Mouse (Mus musculus) heart, postnatal 10 days (tissue): ENCODE measurements at regions not wholly inside any gene's neighbourhood (a gene's known extent, or its start where the extent isn't known, plus 50 kb on each side); places are given as distances from the start of the nearest gene placed in this dataset.
A peak's percentile ranks its signal among the peaks of the same experiment; 100 is the strongest.

ENCODE experiments used
- DNase-seq, 2 experiments: peaks; one replicate each; pipeline ENCODE4 v3.0.0; 2021
- intact Hi-C: fragments of 180-260 bp; cut with DNase I; formaldehyde crosslinking; loops from one replicate; pipeline ENCODE4 v1.15.1; 2025

GRCm38 (mm10) chr1:80131354-80131753 lies 86.9 kb downstream of the Fam124b start:
- intact Hi-C loops, result no loop called here
- DNase-seq, result no peak

GRCm38 (mm10) chr1:80123966-80124365 lies 94.3 kb downstream of the Fam124b start:
- intact Hi-C loops, result no loop called here
- no peak for DNase-seq

GRCm38 (mm10) chr1:80115913-80116312 lies 102.4 kb downstream of the Fam124b start:
- DNase-seq, result no peak
- intact Hi-C loops, result no loop called here

GRCm38 (mm10) chr1:80107747-80108476 lies 110.4 kb downstream of the Fam124b start:
- intact Hi-C loops, result loop anchor here (5.0 kb wide), 1 partner anchor 111 kb away; no protein-coding TSS in a partner anchor
- DNase-seq, result no peak

- DNase-seq, result peak; percentile 62 to 65
- intact Hi-C loops, result loop anchor here (1.0 to 5.0 kb wide), 2 partner anchors 109 to 320 kb away; no protein-coding TSS in a partner anchor
These were observed 112.0 kb downstream of the Fam124b start for GRCm38 (mm10) chr1:80106269-80106668.

- DNase-seq, result no peak
- intact Hi-C loops, result no loop called here
These were observed 120.0 kb downstream of the Fam124b start for GRCm38 (mm10) chr1:80098266-80098665.

GRCm38 (mm10) chr1:80091800-80092199 lies 126.5 kb downstream of the Fam124b start:
- no peak for DNase-seq
- intact Hi-C loops, result no loop called here

- intact Hi-C loops, result no loop called here
- DNase-seq, result peak; percentile 45 to 47
These were observed 126.9 kb downstream of the Fam124b start for GRCm38 (mm10) chr1:80091350-80091749.

- intact Hi-C loops, result loop anchor here (5.0 kb wide), 1 partner anchor 71 kb away; no protein-coding TSS in a partner anchor
- no peak for DNase-seq
These were observed 129.6 kb downstream of the Fam124b start for GRCm38 (mm10) chr1:80088651-80089050.

GRCm38 (mm10) chr1:80076357-80076756 lies 141.9 kb downstream of the Fam124b start:
- DNase-seq, result no peak
- intact Hi-C loops, result loop anchor here (5.0 kb wide), 1 partner anchor 34 kb away; no protein-coding TSS in a partner anchor

- DNase-seq, result no peak
- intact Hi-C loops, result no loop called here
These were observed 143.9 kb downstream of the Fam124b start for GRCm38 (mm10) chr1:80074376-80074775.

GRCm38 (mm10) chr1:80073950-80074349 lies 144.3 kb downstream of the Fam124b start:
- intact Hi-C loops, result no loop called here
- peak in 1 of 2 experiments; percentile 4 for DNase-seq

GRCm38 (mm10) chr1:80069141-80069540 lies 149.1 kb downstream of the Fam124b start:
- intact Hi-C loops, result no loop called here
- DNase-seq, result no peak

- no peak for DNase-seq
- intact Hi-C loops, result no loop called here
These were observed 156.2 kb downstream of the Fam124b start for GRCm38 (mm10) chr1:80062121-80062520.

GRCm38 (mm10) chr1:80061632-80062031 lies 156.6 kb downstream of the Fam124b start:
- intact Hi-C loops, result no loop called here

GRCm38 (mm10) chr1:80045141-80045540 lies 173.1 kb downstream of the Fam124b start:
- intact Hi-C loops, result no loop called here
- peak in 1 of 2 experiments; percentile 22 for DNase-seq

More at GRCm38 (mm10) chr1:80061632-80062031, 156.6 kb downstream of the Fam124b start:
- no peak for DNase-seq

- DNase-seq, result no peak
These were observed 177.9 kb downstream of the Fam124b start for GRCm38 (mm10) chr1:80040409-80040808.

GRCm38 (mm10) chr1:80039891-80040290 lies 178.4 kb downstream of the Fam124b start:
- DNase-seq, result no peak
- intact Hi-C loops, result loop anchor here (5.0 kb wide), 1 partner anchor 37 kb away; no protein-coding TSS in a partner anchor

More at GRCm38 (mm10) chr1:80040409-80040808, 177.9 kb downstream of the Fam124b start:
- intact Hi-C loops, result loop anchor here (5.0 kb wide), 1 partner anchor 37 kb away; no protein-coding TSS in a partner anchor

GRCm38 (mm10) chr1:80039161-80039560 lies 178.2 kb upstream of the Serpine2 start:
- intact Hi-C loops, result no loop called here
- no peak for DNase-seq

- DNase-seq, result no peak
- intact Hi-C loops, result no loop called here
These were observed 177.1 kb upstream of the Serpine2 start for GRCm38 (mm10) chr1:80038059-80038458.

GRCm38 (mm10) chr1:80036436-80036835 lies 175.5 kb upstream of the Serpine2 start:
- intact Hi-C loops, result no loop called here
- no peak for DNase-seq

- DNase-seq, result no peak
- intact Hi-C loops, result no loop called here
These were observed 172.5 kb upstream of the Serpine2 start for GRCm38 (mm10) chr1:80033522-80033921.
